ENCODE assay signal across 8 mouse cellular contexts in genomic region chr3:104700751-104701335, GRCm38 (mm10).
DNase-seq lines count a peak whose midpoint lies in the region; ATAC-seq and TF ChIP-seq lines count a peak whose summit lies in the region.

No protein-coding gene starts in this region.

- H3K4me1 ChIP-seq in hindbrain, postnatal 0 days (ENCODE audit: insufficient read depth, low read length), result no peaks in the 10 kb centered on the region

- no peaks in the 10 kb centered on the region for H3K27me3 ChIP-seq in Patski
- no peaks in the 10 kb centered on the region for H3K27me3 ChIP-seq in hindbrain, postnatal 0 days (ENCODE audit: insufficient read depth, low read length)

- no peak for DNase-seq in Patski (ENCODE audit: low read depth, low spot score)
- peak; percentile 58 to 80 for DNase-seq in cerebellum, postnatal 25 days
- peak; percentile 50 for DNase-seq in gastrocnemius, adult 18-20 months (ENCODE audit: low spot score)
- peak; percentile 88 for DNase-seq in hindbrain, postnatal 0 days (ENCODE audit: low spot score)
- peak; percentile 71 to 72 for DNase-seq in left cerebral cortex, adult 18-20 months (ENCODE audit: low spot score in 2 of 2)
- DNase-seq in right cerebral cortex, adult 18-20 months, result peak; percentile 65
- peak; percentile 34 to 50 for DNase-seq in urinary bladder, adult 18-20 months (ENCODE audit: low spot score in 2 of 2)

- POLR2A ChIA-PET in Patski (lab: Charles Lee), result no interaction called here

- H3K4me2 ChIP-seq in hindbrain, postnatal 0 days (ENCODE audit: low read depth, low read length), result no peak overlapping the region

- no peaks in the 10 kb centered on the region for H3K36me3 ChIP-seq in hindbrain, postnatal 0 days (ENCODE audit: insufficient read depth, low read length)

- no peak overlapping the region for H3K9ac ChIP-seq in hindbrain, postnatal 0 days (replicated peaks; ENCODE audit: low read length)

- no peak overlapping the region for H3K27ac ChIP-seq in hindbrain, postnatal 0 days

- 5% methylated on average over 23 of the region's 23 CpGs for WGBS in hindbrain, postnatal 0 days

- peak; percentile 87 for TF ChIP-seq CTCF in Patski (IDR thresholded peaks at IDR 0.05)
- TF ChIP-seq CTCF in hindbrain, postnatal 0 days (IDR thresholded peaks at IDR 0.05; ENCODE audit: low read depth), result peak; percentile 86

- H3K4me3 ChIP-seq in hindbrain, postnatal 0 days (ENCODE audit: low read length), result no peak overlapping the region

- CTCF ChIA-PET in Patski (lab: Charles Lee), result interaction anchor here (1.1 to 8.5 kb wide), 9 partner anchors 8 to 246 kb away, joined by 3 to 80 read pairs (median 4); partner anchors contain the start of gene Slc16a1

- no peaks in the 10 kb centered on the region for H3K9me3 ChIP-seq in hindbrain, postnatal 0 days (ENCODE audit: low read length)

- ATAC-seq in Patski, result peak; percentile 75
- ATAC-seq in hindbrain, postnatal 0 days, result peak; percentile 85
- ATAC-seq in megakaryocyte, adult 5-6 weeks (ENCODE audit: poor library complexity, severe bottlenecking), result peak; percentile 99

- in situ Hi-C loops in Patski (cut with MboI; ENCODE audit: low pct_unique_long_range_greater_than_20kb), result no loop called here
